Mouse (Mus musculus) left cerebral cortex, postnatal 10 days (tissue): Measurements from ENCODE around the gene Stac2. TPM values are rescaled to one million over a fixed set of nuclear protein-coding genes. Genes with fewer than 3 reads are reported as not detected.

Source experiments
- DNase-seq, 2 experiments: peaks; one replicate each; pipeline ENCODE4 v3.0.0; 2021 to 2022; ENCODE audit warnings: low spot score in 2 of 2, mixed read lengths in 1 of 2; ENCODE audit errors: extremely low spot score in 1 of 2
- intact Hi-C: fragments of 180-260 bp; cut with DNase I; formaldehyde crosslinking; loops from one replicate; pipeline ENCODE4 v1.15.1; 2025
- total RNA-seq, 2 experiments: library from RNA; stranded (reverse); gene quantifications; 2 replicates each; pipeline ENCODE4 v1.2.3; 2021

Stac2 gene
- 10 to 100 TPM; 15.3 to 17.7 TPM for total RNA-seq

DNA sequence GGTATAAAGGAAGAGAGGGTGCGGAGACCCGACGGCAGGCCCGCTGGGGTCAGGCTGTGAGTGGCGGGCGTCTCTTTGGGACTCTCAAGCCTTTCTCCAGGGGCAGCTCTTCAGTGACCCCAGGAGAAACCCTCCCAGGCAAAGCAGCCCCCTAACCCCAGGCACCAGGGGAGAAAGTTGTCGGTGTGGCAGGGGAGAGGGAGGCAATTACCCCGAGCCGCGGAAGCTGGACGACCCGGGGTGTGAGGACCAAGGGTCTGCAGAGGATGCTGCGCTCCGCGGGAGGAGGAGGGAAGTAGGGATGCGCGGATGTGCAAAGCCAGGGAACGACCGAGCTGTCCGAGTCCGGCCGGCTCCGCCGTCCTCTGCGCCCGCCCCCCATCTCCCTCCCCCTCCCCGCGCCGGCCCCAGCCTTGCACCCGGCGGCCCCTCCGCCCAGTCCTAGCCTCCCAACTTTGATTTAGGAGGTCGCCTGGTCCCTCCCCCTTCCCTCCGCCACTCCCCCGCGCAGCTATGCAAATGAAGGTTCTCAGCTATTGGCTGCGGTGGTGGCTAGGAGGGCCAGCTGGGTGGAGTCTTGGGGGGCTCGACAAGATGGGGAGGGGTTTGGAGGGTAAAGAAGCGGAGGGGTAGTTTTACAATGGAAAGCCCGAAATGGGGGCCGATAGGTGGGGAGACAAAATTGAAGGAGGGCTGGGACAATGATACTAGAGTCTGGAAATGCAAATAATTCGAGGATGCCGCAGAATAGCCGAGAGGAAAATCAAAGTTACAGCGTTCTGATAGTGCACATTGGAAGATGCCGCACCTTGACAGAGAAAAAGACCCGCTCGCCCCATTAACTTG, at the start of gene Stac2:
Stac2 (minus strand) TSS at position 474 of the 846 bp plus-strand sequence.
- DNase-seq, result peak; percentile 49 to 82
- intact Hi-C loops, result no loop called here

DNA sequence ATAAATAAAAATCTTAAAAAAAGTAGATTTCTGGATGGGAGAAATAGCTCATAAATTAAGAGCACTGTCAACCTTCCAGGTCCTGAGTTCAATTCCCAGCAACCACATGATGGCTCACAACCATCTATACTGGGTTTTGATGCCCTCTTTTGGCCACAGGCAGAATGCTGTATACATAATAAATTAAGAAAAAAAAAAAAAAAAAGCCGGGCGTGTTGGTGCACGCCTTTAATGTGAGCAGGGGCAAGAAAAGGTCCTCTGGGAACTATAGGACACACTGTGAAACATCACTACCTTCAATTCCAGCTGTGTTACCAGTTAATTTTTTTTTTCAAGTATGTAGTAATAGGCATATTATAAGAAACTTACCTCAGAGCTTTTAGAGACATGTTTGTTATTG, 48.1 kb upstream of the Stac2 start:
- DNase-seq, result no peak
- intact Hi-C loops, result loop anchor here (10.0 kb wide), 1 partner anchor 143 kb away; no protein-coding TSS in a partner anchor

DNA sequence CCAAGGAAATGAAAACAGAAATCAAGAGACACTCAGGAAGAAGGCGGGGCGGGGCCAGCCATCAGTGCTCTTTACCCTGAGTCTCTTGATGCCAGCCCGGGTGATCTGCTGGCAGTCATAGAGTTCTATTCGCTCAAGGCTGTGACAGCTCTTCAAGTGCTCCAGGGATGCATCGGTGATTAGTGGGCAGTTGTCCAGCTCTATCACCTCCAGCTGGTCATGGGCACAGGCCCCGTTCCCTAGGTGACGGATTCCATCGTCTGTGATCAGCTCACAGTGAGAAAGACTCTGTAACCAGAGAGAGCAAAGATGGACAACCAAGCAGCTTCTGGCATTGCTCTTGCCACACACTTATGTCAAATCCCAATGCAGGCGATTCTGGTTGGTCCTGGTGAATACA, 37.3 kb upstream of the Stac2 start:
- intact Hi-C loops, result loop anchor here (10.0 kb wide), 1 partner anchor 134 kb away; no protein-coding TSS in a partner anchor
- no peak for DNase-seq

GRCm38 (mm10) chr11:98088224-98088623, 35.0 kb upstream of the Stac2 start:
- intact Hi-C loops, result no loop called here
- DNase-seq, result peak in 1 of 2 experiments; percentile 73

GRCm38 (mm10) chr11:98086574-98086973, 33.3 kb upstream of the Stac2 start:
- no peak for DNase-seq
- intact Hi-C loops, result no loop called here

DNA sequence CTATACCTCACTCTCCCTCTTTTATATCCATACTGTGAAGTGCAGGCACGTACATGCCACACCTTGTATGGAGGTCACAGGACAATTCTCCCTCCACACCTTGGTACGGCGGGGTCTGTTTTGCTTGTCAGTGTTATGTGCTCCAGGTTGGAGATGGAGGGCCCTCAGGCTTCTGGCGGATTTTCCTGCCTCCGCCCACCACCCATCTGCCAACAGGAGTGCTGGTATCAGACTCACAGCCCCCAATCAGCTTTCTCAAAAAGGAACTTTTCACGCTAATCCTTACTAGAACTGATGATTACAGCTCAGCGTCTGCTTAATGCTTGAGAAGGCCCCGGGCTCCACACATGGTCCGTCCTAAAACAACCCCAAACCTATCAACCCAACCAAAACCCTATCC, 32.9 kb upstream of the Stac2 start:
- intact Hi-C loops, result no loop called here
- DNase-seq, result no peak

GRCm38 (mm10) chr11:98082745-98083144, 29.5 kb upstream of the Stac2 start:
- no peak for DNase-seq
- intact Hi-C loops, result no loop called here

GRCm38 (mm10) chr11:98080450-98080849, 27.2 kb upstream of the Stac2 start:
- intact Hi-C loops, result no loop called here
- no peak for DNase-seq

DNA sequence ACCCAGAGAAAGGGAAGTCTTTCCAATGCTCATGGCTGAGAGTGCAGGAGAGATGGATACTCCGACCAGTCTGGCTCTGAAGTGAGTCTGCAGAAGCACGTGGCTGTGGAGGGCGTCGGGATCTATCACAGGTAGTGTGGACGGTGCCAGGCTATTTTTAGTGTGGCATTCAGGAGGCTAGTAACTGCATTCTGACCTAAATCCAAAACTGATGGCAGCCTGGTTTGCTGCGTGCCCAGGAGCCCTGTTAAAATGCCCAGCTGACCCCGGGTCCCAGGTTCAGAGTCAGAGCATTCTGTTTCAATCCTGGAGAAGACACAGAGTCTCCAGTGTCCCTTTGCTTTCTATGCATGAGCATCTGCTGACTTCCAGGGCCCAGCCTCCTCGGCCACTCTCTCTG, 23.8 kb upstream of the Stac2 start:
- DNase-seq, result no peak
- intact Hi-C loops, result loop anchor here (5.0 kb wide), 1 partner anchor 175 kb away; no protein-coding TSS in a partner anchor

DNA sequence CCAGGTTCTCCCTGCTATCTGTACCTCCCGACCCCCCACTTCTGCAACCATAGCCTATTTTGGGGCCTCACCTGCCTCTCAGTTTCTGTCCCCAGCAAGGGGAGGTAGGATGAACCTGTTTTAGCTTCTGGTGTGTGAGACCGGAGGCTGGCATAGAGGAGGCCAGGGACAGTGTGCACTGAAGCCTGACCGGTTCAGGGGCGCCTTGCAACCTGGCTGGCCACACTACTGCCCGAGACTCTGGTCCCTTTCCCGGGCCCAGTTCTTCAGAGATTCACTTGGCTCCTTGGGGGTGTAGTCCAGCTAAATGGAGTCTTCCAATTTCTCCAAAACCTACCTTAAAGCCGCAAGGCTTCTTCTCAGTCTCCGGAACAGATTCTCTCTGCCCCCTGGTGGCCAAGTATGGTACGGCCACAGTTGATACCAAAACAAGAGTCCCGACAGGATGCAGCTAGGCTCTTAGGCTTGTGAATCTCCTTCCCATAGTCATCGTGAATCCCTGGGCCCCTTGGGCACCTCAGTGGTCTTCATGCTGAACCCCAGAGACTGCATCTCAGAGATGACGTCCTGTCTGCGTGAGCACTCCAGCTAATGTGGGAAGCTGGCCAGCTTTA, 22.0 kb upstream of the Stac2 start:
- intact Hi-C loops, result loop anchor here (2.0 to 5.0 kb wide), 2 partner anchors 45 to 173 kb away; no protein-coding TSS in a partner anchor
- peak; percentile 86 to 91 for DNase-seq

- intact Hi-C loops, result no loop called here
Observed at GRCm38 (mm10) chr11:98073442-98073841, 20.2 kb upstream of the Stac2 start.

DNA sequence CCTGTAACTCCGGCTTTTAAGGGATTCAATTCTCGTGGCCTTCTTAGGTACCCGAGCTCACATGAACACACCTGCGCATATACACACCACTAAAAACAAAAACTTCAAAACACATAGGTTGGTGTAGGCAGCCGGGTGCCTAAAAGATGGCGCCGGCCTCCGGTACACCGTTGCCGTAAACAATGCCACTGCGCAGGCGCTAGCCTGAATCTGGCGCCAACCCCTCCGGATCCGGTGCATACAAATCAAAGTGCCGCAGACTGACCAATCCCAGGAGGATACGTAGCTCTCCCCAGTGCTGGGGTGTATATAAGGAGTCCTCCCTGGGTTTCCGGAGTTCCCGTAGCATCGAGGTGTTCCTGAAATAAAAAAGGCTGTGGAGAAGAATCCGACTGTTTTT, 14.0 kb upstream of the Stac2 start:
- no peak for DNase-seq
- intact Hi-C loops, result no loop called here

More at GRCm38 (mm10) chr11:98073442-98073841, 20.2 kb upstream of the Stac2 start:
- no peak for DNase-seq

DNA sequence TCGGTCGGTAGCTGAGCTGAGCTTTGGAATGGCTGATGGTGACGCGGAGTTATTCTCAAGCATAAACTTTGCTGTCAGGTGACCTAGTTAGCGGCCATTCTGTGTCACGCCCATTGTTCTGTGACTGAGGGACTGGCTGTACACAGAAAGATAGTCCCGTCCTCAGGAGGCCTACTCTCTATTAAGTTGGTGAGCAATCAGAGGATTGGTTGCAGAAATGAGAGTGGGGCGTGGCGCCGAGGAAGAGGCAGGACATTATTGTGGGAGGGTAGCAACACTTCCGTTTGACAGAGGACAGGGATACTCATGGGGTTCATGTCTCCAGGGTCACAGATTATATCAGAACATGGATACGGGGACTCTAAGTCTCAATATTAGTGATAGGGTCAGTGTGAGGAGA, 12.9 kb upstream of the Stac2 start:
- intact Hi-C loops, result no loop called here
- no peak for DNase-seq

GRCm38 (mm10) chr11:98061904-98062562, 8.8 kb upstream of the Stac2 start:
- intact Hi-C loops, result no loop called here
- peak in 1 of 2 experiments; percentile 57 for DNase-seq

DNA sequence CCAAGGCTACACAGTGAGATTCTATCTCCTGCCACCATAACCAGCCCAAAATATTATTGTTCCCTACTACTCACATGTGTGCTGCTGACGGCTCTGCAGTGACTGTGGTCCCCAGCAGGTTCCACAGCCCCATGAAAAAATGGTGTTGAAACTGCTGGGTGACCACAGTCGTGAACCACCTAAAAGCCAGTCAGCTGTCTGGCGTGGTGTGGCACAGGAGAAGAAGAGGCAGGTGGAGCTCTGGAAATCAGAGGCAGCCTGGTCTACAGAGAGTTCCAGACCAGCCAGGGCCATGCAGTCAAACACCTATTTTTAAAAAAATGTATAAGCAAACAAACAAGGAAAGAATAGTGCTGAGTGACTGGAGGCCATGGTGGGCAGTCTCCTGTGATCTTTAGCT, 8.2 kb upstream of the Stac2 start:
- DNase-seq, result no peak
- intact Hi-C loops, result no loop called here

- DNase-seq, result no peak
- intact Hi-C loops, result no loop called here
Observed at GRCm38 (mm10) chr11:98060104-98060692, 6.9 kb upstream of the Stac2 start.

- intact Hi-C loops, result no loop called here
Observed at GRCm38 (mm10) chr11:98059662-98060061, 6.4 kb upstream of the Stac2 start.

DNA sequence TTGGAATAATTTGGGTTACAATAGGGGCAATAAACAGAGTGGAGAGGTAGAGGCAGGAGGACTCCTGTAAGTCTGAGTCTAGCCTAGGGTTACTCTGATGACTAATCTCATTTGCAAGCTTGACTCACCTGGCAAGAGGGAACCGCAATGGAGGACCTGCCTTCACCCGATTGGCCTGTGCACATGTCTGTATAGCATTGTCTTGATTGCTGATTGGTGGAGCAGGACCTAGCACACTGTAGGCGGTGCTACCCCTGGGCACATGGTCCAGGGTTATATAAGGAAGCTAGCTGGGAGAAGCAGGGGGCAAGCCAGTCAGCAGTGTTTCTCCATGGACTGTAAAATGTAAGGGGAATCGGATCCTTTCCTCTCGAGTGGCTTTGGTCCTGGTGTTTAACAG, 4.7 kb upstream of the Stac2 start:
- intact Hi-C loops, result no loop called here
- DNase-seq, result no peak

More at GRCm38 (mm10) chr11:98059662-98060061, 6.4 kb upstream of the Stac2 start:
- DNase-seq, result no peak

DNA sequence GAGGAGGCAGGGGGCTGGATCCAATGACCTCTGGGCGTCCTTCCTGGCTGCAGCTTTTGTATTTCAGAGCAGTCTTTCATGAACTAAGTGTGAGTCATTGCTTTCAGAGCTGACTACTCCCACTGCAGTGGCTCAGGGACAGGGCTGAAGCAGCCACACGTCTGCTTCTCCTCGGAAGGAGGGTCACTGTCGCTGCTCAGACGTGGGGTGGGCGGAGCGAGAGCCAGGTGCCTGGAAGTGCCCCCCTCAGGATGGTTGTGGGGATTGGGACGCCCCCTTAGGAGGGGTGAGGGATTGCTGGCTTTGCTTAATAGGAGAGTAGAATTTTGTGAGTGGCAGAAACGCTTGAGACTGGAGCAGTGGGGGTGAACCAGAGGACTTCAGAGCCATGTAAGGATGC, 4.2 kb upstream of the Stac2 start:
- intact Hi-C loops, result no loop called here

More for the DNA sequence above, 4.2 kb upstream of the Stac2 start:
- no peak for DNase-seq
